In genomic region chr2:84677968-84678880, GRCm38 (mm10) we compare ENCODE assay signal across 1 mouse cellular context.
TF ChIP-seq lines count a peak whose summit lies in the region.

TSS of gene Gm28635 (minus strand) at chr2:84678041.
TSS of gene Med19 (plus strand) at chr2:84678402.

TF ChIP-seq in CH12.LX, 34 proteins besides CTCF, POLR2A, EP300 and RAD21 (continued from another document):
- TF ChIP-seq ZNF384 (IDR thresholded peaks at IDR 0.05; ENCODE audit: low read depth, low read length) (no peak), NELFE (IDR thresholded peaks at IDR 0.05; ENCODE audit: low read depth, low read length) (peak; percentile 66; the same call in 1 of the 2 replicates), GABPA (IDR thresholded peaks at IDR 0.05; ENCODE audit: insufficient replicate concordance, low read depth, low read length) (no peak), POLR2AphosphoS2 (IDR thresholded peaks at IDR 0.05; ENCODE audit: low read depth, low read length) (no peak), JUND (conservative IDR thresholded peaks at IDR 0.05; ENCODE audit: low read depth, low read length) (0 out of 2 replicates have a peak, but pooled peaks have one; percentile 2), USF1 (IDR thresholded peaks at IDR 0.05; ENCODE audit: low read depth, low read length) (no peak), E2F4 (IDR thresholded peaks at IDR 0.05; ENCODE audit: insufficient replicate concordance, low read depth, low read length) (peak; percentile 50; the same call in 1 of the 2 replicates), ELF1 (IDR thresholded peaks at IDR 0.05; ENCODE audit: low read depth, low read length) (peak; percentile 94), PAX5 (IDR thresholded peaks at IDR 0.05; ENCODE audit: low read length) (no peak), HCFC1 (IDR thresholded peaks at IDR 0.05; ENCODE audit: low read depth, low read length) (peak; percentile 85), SIN3A (IDR thresholded peaks at IDR 0.05; ENCODE audit: low read length) (peak; percentile 53; the same call in 1 of the 2 replicates), MXI1 (IDR thresholded peaks at IDR 0.05; ENCODE audit: low read depth, low read length) (peak; percentile 12; the same call in 1 of the 2 replicates), CHD1 (IDR thresholded peaks at IDR 0.05; ENCODE audit: low read depth, low read length) (0 out of 2 replicates have a peak, but pooled peaks have one; percentile 2), MYC (IDR thresholded peaks at IDR 0.05; ENCODE audit: low read depth, low read length) (no peak), ZMIZ1 (IDR thresholded peaks at IDR 0.05; ENCODE audit: low read depth, low read length) (no peak), MEF2A (IDR thresholded peaks at IDR 0.05; ENCODE audit: borderline replicate concordance, low read depth, low read length) (no peak; the same call in 1 of the 2 replicates), IRF4 (IDR thresholded peaks at IDR 0.05; ENCODE audit: low read depth, low read length) (peak; percentile 13; the same call in 1 of the 2 replicates)
